ENCODE assay signal across 19 mouse cellular contexts in the genomic region with DNA sequence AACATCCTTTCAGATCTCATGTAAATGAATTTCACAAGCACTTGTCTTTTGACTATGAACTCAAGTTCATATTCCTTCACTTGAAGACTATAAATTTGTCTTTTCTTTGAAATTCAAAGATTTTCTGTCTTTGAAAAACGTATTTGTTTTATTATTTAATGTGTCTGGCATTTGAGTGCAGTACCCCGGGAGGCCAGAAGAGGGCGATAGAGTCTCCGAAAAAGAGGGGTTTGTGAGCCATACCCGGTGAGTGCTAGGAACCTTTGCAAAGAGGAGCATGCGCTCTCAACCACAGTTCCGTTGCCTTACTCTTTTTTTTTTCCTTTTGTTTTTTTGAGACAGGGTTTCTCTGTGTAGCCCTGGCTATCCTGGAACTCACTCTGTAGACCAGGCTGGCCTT.
DNase-seq lines count a peak whose midpoint lies in the region; ATAC-seq and TF ChIP-seq lines count a peak whose summit lies in the region.
"Had no signal": no experiment of that assay in that cellular context is flagged by ENCODE, and none has a peak within 500 bp of the region (broad histone marks: within the 10 kb centered on the region; RNA-seq: fewer than 3 reads in every experiment).

No protein-coding gene starts in this region.

- no peaks in the 10 kb centered on the region for H3K4me1 ChIP-seq in heart, adult 2 months (ENCODE audit: control insufficient read depth, insufficient read depth, low read length)
- H3K4me1 ChIP-seq in lung, adult 2 months (ENCODE audit: control insufficient read depth, insufficient read depth, low read length), result no peaks in the 10 kb centered on the region
- no peaks in the 10 kb centered on the region for H3K4me1 ChIP-seq in embryonic facial prominence, embryonic 10.5 days
- H3K4me1 ChIP-seq: heart, embryonic 12.5 days; hindbrain, embryonic 12.5 days; midbrain, embryonic 15.5 days; neural tube, embryonic 13.5 days had no signal

- CTCF ChIA-PET in Patski (lab: Charles Lee), result no interaction called here

- no peak overlapping the region for H3K27ac ChIP-seq in heart, adult 2 months
- no peak overlapping the region for H3K27ac ChIP-seq in embryonic facial prominence, embryonic 10.5 days (replicated peaks)
- H3K27ac ChIP-seq: hindbrain, embryonic 12.5 days; macrophage; midbrain, embryonic 15.5 days; neural tube, embryonic 13.5 days had no signal

- 0 out of 2 replicates have a peak, but pooled peaks cover 3% of the 10 kb centered on the region for H3K9me3 ChIP-seq in embryonic facial prominence, embryonic 10.5 days
- H3K9me3 ChIP-seq: heart, embryonic 12.5 days; hindbrain, embryonic 12.5 days; midbrain, embryonic 15.5 days had no signal

- no peaks in the 10 kb centered on the region for H3K79me2 ChIP-seq in heart, adult 2 months (replicated peaks; ENCODE audit: control insufficient read depth, insufficient read depth, low read length)

- no peak for TF ChIP-seq POLR2A in heart, adult 2 months (IDR thresholded peaks at IDR 0.05; ENCODE audit: insufficient read depth, low read depth, low read length)
- no peak for TF ChIP-seq POLR2A in lung, adult 2 months (IDR thresholded peaks at IDR 0.05; ENCODE audit: borderline replicate concordance, extremely low read depth, low read depth, low read length)

- no peak overlapping the region for H3K9ac ChIP-seq in heart, adult 2 months (ENCODE audit: low read depth, low read length)
- H3K9ac ChIP-seq: heart, embryonic 12.5 days; hindbrain, embryonic 12.5 days; midbrain, embryonic 15.5 days; neural tube, embryonic 13.5 days had no signal

- POLR2A ChIA-PET in Patski (lab: Charles Lee), result no interaction called here

- no peaks in the 10 kb centered on the region for H3K27me3 ChIP-seq in heart, adult 2 months (ENCODE audit: control insufficient read depth, insufficient read depth, low read length)
- peaks cover 6% of the 10 kb centered on the region for H3K27me3 ChIP-seq in Patski
- H3K27me3 ChIP-seq in embryonic facial prominence, embryonic 10.5 days (replicated peaks; ENCODE audit: low read depth, poor library complexity, severe bottlenecking), result no peaks in the 10 kb centered on the region
- H3K27me3 ChIP-seq: heart, embryonic 12.5 days; hindbrain, embryonic 12.5 days; midbrain, embryonic 15.5 days; neural tube, embryonic 13.5 days had no signal

- intact Hi-C loops in heart, adult 2 months (cut with DNase I), result no loop called here

- WGBS in heart, adult 2 months, result 76% methylated on average over 7 of the region's 7 CpGs
- 81% methylated on average over 7 of the region's 7 CpGs for WGBS in lung, adult 2 months
- WGBS in embryonic facial prominence, embryonic 10.5 days, result 75% methylated on average over 7 of the region's 7 CpGs

- H3K4me3 ChIP-seq in heart, adult 2 months, result no peak overlapping the region
- no peak overlapping the region for H3K4me3 ChIP-seq in lung, adult 2 months (replicated peaks; ENCODE audit: extremely low read depth, low read depth, low read length)
- H3K4me3 ChIP-seq in embryonic facial prominence, embryonic 10.5 days, result no peak overlapping the region
- H3K4me3 ChIP-seq: heart, embryonic 12.5 days; hindbrain, embryonic 12.5 days; midbrain, embryonic 15.5 days; neural tube, embryonic 13.5 days had no signal

- no peak for ATAC-seq in Patski
- ATAC-seq: forebrain, embryonic 16.5 days; midbrain, embryonic 15.5 days had no signal

- peak; percentile 47 for TF ChIP-seq CTCF in heart, adult 2 months (IDR thresholded peaks at IDR 0.05)
- TF ChIP-seq CTCF in lung, adult 2 months (IDR thresholded peaks at IDR 0.05; ENCODE audit: insufficient read depth, low read length), result peak; percentile 16; the same call in 1 of the 2 replicates
- peak; percentile 33 for TF ChIP-seq CTCF in Patski (IDR thresholded peaks at IDR 0.05)

- TF ChIP-seq EP300 in heart, adult 2 months (IDR thresholded peaks at IDR 0.05; ENCODE audit: insufficient read depth, low read depth, low read length), result no peak

- in situ Hi-C loops in Patski (cut with MboI; ENCODE audit: low pct_unique_long_range_greater_than_20kb), result loop anchor here (25.0 kb wide), 1 partner anchor 1002 kb away; no protein-coding TSS in a partner anchor

- no peaks in the 10 kb centered on the region for H3K36me3 ChIP-seq in heart, adult 2 months (ENCODE audit: control insufficient read depth, insufficient read depth, low read length)
- no peaks in the 10 kb centered on the region for H3K36me3 ChIP-seq in embryonic facial prominence, embryonic 10.5 days (replicated peaks)
- H3K36me3 ChIP-seq: heart, embryonic 12.5 days; hindbrain, embryonic 12.5 days; midbrain, embryonic 15.5 days; neural tube, embryonic 13.5 days had no signal

- DNase-seq in heart, adult 2 months, result no peak
- DNase-seq in heart, postnatal 4 days, result no peak
- no peak for DNase-seq in lung, adult 2 months
- DNase-seq in lung, postnatal 10 days, result no peak
- no peak for DNase-seq in Patski (ENCODE audit: low read depth, low spot score)
- peak; percentile 56 for DNase-seq in testis, postnatal 10 days (ENCODE audit: low spot score)
- no peak for DNase-seq in embryonic facial prominence, embryonic 10.5 days (ENCODE audit: low spot score)
- DNase-seq in layer of hippocampus, postnatal 10 days (ENCODE audit: low spot score in 2 of 2), result no peak
- DNase-seq: cerebellum, adult 8-10 months; embryo, embryonic 11 days; gastrocnemius, postnatal 14 days; kidney, adult 11 months; retina, postnatal 1 day had no signal
